Mouse (Mus musculus) pancreas, adult 10 weeks (tissue): Measurements from ENCODE around the gene Fam149b. TPM values are rescaled to one million over a fixed set of nuclear protein-coding genes. Genes with fewer than 3 reads are reported as not detected.

ENCODE experiments used
- polyA plus RNA-seq: library from polyadenylated mRNA; stranded (reverse); fragments of 350-450 nt; fragmentation: Illumina TruSeq; extraction: RNeasy Lipid Tissue Mini Kit (QIAGEN cat#74804); gene quantifications from one replicate; pipeline ENCODE4 v1.2.3, GENCODE M21; 2015; ENCODE audit warnings: low read depth, low replicate concordance; ENCODE audit not compliant: insufficient read depth

The Fam149b gene
- polyA plus RNA-seq = 8.1 TPM

GRCm38 (mm10) chr14:20347991-20348541, at the start of gene Fam149b, which contains the start of gene Ecd:
Fam149b (plus strand) TSS chr14:20348162.
Ecd (minus strand) TSS chr14:20348121.

DNA sequence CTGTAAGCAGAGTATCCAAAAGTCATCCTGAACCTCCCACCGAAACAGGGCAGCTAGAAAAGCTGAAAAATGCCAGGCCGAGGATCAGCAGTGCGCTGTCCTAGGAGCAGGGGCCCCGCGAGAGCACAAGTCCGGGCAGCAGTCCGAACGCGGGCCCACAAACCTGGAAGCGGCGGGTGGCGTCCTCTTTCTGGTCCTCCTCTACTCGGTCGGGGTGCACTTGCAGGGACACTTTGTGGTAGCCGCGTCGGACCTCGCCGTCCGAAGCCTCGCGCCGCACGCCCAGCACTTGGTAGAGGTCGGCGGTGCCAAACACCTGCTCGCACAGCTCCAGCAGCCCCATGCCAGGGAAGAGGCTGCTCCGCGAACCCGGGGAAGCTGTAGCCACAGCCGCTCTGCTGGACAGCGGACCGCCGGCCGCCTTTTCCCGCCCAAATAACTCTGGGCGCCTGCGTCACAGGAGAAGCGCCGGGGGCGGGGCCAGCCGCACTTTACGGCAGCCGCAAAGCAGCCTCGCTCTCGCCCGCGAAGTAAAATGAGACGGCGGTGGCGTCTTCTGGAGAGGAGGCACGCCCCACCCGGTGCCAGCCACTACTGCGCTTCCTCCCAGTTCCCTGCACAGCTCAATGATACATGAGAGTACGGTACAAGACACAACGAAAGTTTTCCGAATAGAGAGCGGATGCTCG, 40.6 kb downstream of the Fam149b start, which contains the start of gene Dnajc9:
TSS of gene Dnajc9 (minus strand) at position 470 of the 689 bp plus-strand sequence.

DNA sequence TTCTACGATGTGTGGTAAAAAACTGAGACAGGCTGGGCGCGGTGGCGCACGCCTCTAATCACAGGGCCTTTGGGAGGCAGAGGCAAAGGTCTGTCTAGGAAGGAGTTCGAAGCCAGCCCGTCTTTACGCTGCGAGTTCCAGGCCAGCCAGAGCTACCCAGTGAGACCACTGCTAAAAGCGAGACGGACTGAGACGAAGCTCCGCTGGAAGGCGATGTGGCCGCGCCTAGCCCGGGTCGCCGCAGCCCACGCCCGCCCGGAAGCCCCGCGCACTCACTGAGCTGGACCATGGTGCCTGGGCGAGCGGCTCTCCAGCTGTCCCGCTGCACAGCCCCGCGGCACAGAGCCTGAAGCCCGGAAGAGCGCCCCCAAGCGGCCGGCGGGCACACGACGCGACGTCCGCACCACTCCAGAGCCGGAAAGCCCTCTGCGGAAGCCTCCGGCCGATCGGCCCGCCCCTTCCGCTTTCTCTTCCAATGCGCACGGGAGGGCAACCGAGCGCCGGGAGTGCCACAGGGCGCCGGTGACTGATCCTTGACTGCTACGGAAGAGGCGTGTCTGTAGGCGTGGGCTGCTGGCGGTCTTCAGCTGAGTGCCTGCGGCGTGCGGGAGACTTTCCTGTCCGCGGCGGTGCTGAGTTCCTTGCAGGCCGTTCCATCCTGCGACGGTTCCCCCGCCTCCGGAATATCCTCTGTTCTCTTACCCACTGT, 45.4 kb downstream of the Fam149b start, which contains the start of gene Mrps16:
TSS of gene Mrps16 (minus strand) at position 430 of the 709 bp plus-strand sequence.

Other genes starting within 250 kb of the Fam149b start
- 3.7 TPM for gene Saysd1, start 209.6 kb upstream of the Fam149b start, polyA plus RNA-seq
- gene Kcnk5, start 166.4 kb upstream of the Fam149b start, polyA plus RNA-seq = 3.0 TPM
- gene Kcnk16, start 79.0 kb upstream of the Fam149b start, polyA plus RNA-seq = 14.7 TPM
- 10.6 TPM for gene Nudt13, start 53.5 kb upstream of the Fam149b start, polyA plus RNA-seq
- gene Ecd, start within 50 bp of the Fam149b start, polyA plus RNA-seq = 6.0 TPM
- gene Dnajc9, start 40.7 kb downstream of the Fam149b start, polyA plus RNA-seq = 3.4 TPM
- gene Mrps16, start 45.5 kb downstream of the Fam149b start, polyA plus RNA-seq = 10.0 TPM
- not detected for gene Cfap70, start 104.1 kb downstream of the Fam149b start, polyA plus RNA-seq
- gene Anxa7, start 132.0 kb downstream of the Fam149b start, polyA plus RNA-seq = 24.2 TPM
- 2.0 TPM for gene Mss51, start 148.7 kb downstream of the Fam149b start, polyA plus RNA-seq
- 10.5 TPM for gene Ppp3cb, start 198.4 kb downstream of the Fam149b start, polyA plus RNA-seq